Mouse (Mus musculus): Measurements from ENCODE around the gene Atrnl1.

DNA sequence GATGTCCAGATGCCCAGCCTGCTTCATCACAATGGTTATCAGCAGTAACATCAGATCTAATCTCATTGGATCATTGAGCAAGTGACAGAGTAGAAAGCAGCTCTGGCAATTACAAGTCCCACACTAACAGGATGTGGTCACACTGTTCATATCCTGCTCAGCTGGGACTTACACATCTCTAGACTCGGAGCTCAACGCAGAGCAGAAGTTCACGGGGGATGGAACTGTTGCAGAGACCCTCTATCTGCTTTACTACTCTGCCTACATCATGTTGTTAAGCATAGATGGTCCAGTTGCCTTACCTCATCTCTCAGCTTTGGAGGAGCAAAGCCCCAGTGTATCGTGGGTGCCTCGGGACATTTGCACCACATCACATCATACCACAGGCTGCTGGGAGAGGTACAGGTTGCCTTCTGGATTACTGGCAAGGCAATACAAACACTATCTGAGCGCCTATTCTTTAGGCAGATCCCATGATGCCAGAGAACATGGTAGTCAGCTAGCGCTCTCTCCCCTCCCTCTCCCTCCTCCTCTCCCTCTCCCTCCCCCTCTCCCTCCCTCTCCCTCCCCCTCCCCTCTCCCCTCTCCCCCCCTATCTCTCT lies 533.1 kb downstream of the Atrnl1 start:
- TF ChIP-seq EP300 (optimal IDR thresholded peaks at IDR 0.05) (no peak), CTCF (IDR thresholded peaks at IDR 0.05; ENCODE audit: low read depth) (no peak)

All from stomach, postnatal 0 days (tissue).